Mouse (Mus musculus) CH12F3 (cell line): ENCODE data around the gene Kcnk13.

Experiments used
- in situ Hi-C: fragments of 300-500 bp; cut with MboI; formaldehyde crosslinking; loops from 2 replicates; pipeline ENCODE4 v1.14.3; 2020; ENCODE audit warnings: low sequenced_read_pairs

The Kcnk13 gene

GRCm38 (mm10) chr12:100079636-100080286, 115.5 kb downstream of the Kcnk13 start:
- in situ Hi-C loops: no loop called here

GRCm38 (mm10) chr12:100088026-100088425, 123.7 kb downstream of the Kcnk13 start:
- in situ Hi-C loops: no loop called here

- in situ Hi-C loops: no loop called here
These were observed 125.0 kb downstream of the Kcnk13 start for GRCm38 (mm10) chr12:100089265-100089664.

- in situ Hi-C loops: no loop called here
These were observed 126.5 kb downstream of the Kcnk13 start for GRCm38 (mm10) chr12:100090750-100091149.

- in situ Hi-C loops: no loop called here
These were observed 128.7 kb downstream of the Kcnk13 start for GRCm38 (mm10) chr12:100093046-100093445.

- in situ Hi-C loops: loop anchor here (5.0 kb wide), 1 partner anchor 133 kb away; no protein-coding TSS in a partner anchor
These were observed 135.8 kb downstream of the Kcnk13 start for GRCm38 (mm10) chr12:100099971-100100706.

- in situ Hi-C loops: loop anchor here (5.0 kb wide), 1 partner anchor 133 kb away; no protein-coding TSS in a partner anchor
These were observed 136.4 kb downstream of the Kcnk13 start for GRCm38 (mm10) chr12:100100707-100101030.

GRCm38 (mm10) chr12:100101651-100102050, 137.4 kb downstream of the Kcnk13 start:
- in situ Hi-C loops: loop anchor here (5.0 kb wide), 1 partner anchor 134 kb away; no protein-coding TSS in a partner anchor

GRCm38 (mm10) chr12:100104530-100104929, 140.2 kb downstream of the Kcnk13 start:
- in situ Hi-C loops: loop anchor here (5.0 kb wide), 1 partner anchor 137 kb away; no protein-coding TSS in a partner anchor

GRCm38 (mm10) chr12:100106275-100106895, 142.1 kb downstream of the Kcnk13 start:
- in situ Hi-C loops: no loop called here

GRCm38 (mm10) chr12:100107436-100107835, 143.1 kb downstream of the Kcnk13 start:
- in situ Hi-C loops: no loop called here

- in situ Hi-C loops: no loop called here
These were observed 145.8 kb downstream of the Kcnk13 start, which contains the start of gene Psmc1 for GRCm38 (mm10) chr12:100109986-100110696. Gene Psmc1, plus strand, starts transcription at chr12:100110154.
